Mouse (Mus musculus) megakaryocyte, embryonic 14.5 days (primary cell): ENCODE data around the gene Frmpd2.

Source experiments
- FLI1 ChIP-seq: IDR thresholded peaks from 2 replicates; pipeline ENCODE4 v1.6.1; 2012; ENCODE audit warnings: low read length, inconsistent platforms, mixed read lengths
- GATA1 ChIP-seq: IDR thresholded peaks from 3 replicates; pipeline ENCODE4 v1.6.1; 2012; ENCODE audit warnings: mixed read lengths, low read length, inconsistent platforms, borderline replicate concordance

- TF ChIP-seq GATA1 (no peak), FLI1 (no peak)
These were observed 24.4 kb upstream of the Frmpd2 start, which contains the start of gene Mapk8 for GRCm38 (mm10) chr14:33447027-33447569.
